Mouse (Mus musculus) embryo, embryonic 11.5 days (tissue): ENCODE data around the gene Hexa.

Source experiments
- DNase-seq: peaks from one replicate; pipeline ENCODE4 v3.0.0-alpha.2; 2012; ENCODE audit warnings: low read depth, low spot score

The Hexa gene

GRCm38 (mm10) chr9:59552610-59553009 is 13.3 kb downstream of the Hexa start:
- no peak for DNase-seq

GRCm38 (mm10) chr9:59553719-59554118 is 14.4 kb downstream of the Hexa start:
- no peak for DNase-seq

- peak; percentile 50 for DNase-seq
These were observed 26.3 kb downstream of the Hexa start for GRCm38 (mm10) chr9:59565600-59565999.

GRCm38 (mm10) chr9:59567111-59567510 is 27.8 kb downstream of the Hexa start:
- DNase-seq = peak; percentile 36

- no peak for DNase-seq
These were observed 32.5 kb downstream of the Hexa start for GRCm38 (mm10) chr9:59571852-59572251.

- no peak for DNase-seq
These were observed 38.1 kb downstream of the Hexa start for GRCm38 (mm10) chr9:59577401-59577800.

GRCm38 (mm10) chr9:59577844-59578504 is 38.6 kb downstream of the Hexa start, which contains the start of gene Celf6:
Gene Celf6, plus strand, starts transcription at chr9:59577917.
- peak; percentile 98 for DNase-seq

- DNase-seq = no peak
These were observed 39.1 kb downstream of the Hexa start for GRCm38 (mm10) chr9:59578505-59578867.

GRCm38 (mm10) chr9:59584871-59585308 is 45.5 kb downstream of the Hexa start:
- DNase-seq = peak; percentile 66

- no peak for DNase-seq
These were observed 48.9 kb downstream of the Hexa start for GRCm38 (mm10) chr9:59588252-59588651.

GRCm38 (mm10) chr9:59588710-59589671 is 49.7 kb downstream of the Hexa start:
- no peak for DNase-seq

GRCm38 (mm10) chr9:59589703-59590439 is 50.5 kb downstream of the Hexa start:
- DNase-seq = no peak

- DNase-seq = no peak
These were observed 62.3 kb downstream of the Hexa start for GRCm38 (mm10) chr9:59601661-59602060.

- DNase-seq = no peak
These were observed 66.6 kb downstream of the Hexa start for GRCm38 (mm10) chr9:59605967-59606366.

GRCm38 (mm10) chr9:59610950-59611349 is 71.6 kb downstream of the Hexa start:
- DNase-seq = no peak
